Mouse (Mus musculus): ENCODE measurements around the gene Fcho1. TPM values are rescaled to one million over a fixed set of nuclear protein-coding genes. Genes with fewer than 3 reads are reported as not detected.
"Not testable (repeated sequence)": the region's sequence is repeated elsewhere in the genome, so short reads cannot be mapped to it uniquely, and the experiment has no call there.

The Fcho1 gene
- polyA plus RNA-seq (2015; fragmentation: Nextera tagmentation; extraction: Ambion mirVana): 70.9 and 71.7 TPM in 2 replicates

- no peaks in the 10 kb centered on the region for H3K36me3 ChIP-seq
- H3K4me1 ChIP-seq: peaks cover 51% of the 10 kb centered on the region
- no peaks in the 10 kb centered on the region for H3K9me3 ChIP-seq
- under 1% methylated on average over 51 of the region's 54 CpGs for WGBS
- peak within 1 kb of the TSS; percentile 19; the same call in 1 of the 2 replicates for H3K27ac ChIP-seq (replicated peaks)
- peak within 1 kb of the TSS; percentile 79 for H3K9ac ChIP-seq (replicated peaks)
- H3K4me2 ChIP-seq (replicated peaks): peak within 1 kb of the TSS; percentile 78
- H3K27me3 ChIP-seq: no peaks in the 10 kb centered on the region
- peak within 1 kb of the TSS; percentile 80 for H3K4me3 ChIP-seq
- ATAC-seq (replicated peaks): peak; percentile 85
These were observed at the start of gene Fcho1 for GRCm38 (mm10) chr8:71725122-71725924. Fcho1 (minus strand) TSS chr8:71725716.

GRCm38 (mm10) chr8:71771336-71771735 is 45.8 kb upstream of the Fcho1 start:
- Histone ChIP-seq H3K9me3 (0 out of 2 replicates have a peak, but pooled peaks cover 2% of the 10 kb centered on the region), H3K4me3 (no peak overlapping the region), H3K27me3 (no peaks in the 10 kb centered on the region), H3K36me3 (no peaks in the 10 kb centered on the region), H3K4me1 (no peaks in the 10 kb centered on the region), H3K27ac (replicated peaks) (no peak overlapping the region), H3K4me2 (replicated peaks) (no peak overlapping the region), H3K9ac (replicated peaks) (no peak overlapping the region)
- no peak for ATAC-seq (replicated peaks)
- 95% methylated on average over 15 of the region's 15 CpGs for WGBS

GRCm38 (mm10) chr8:71758816-71759215 is 33.3 kb upstream of the Fcho1 start:
- 6% methylated on average over 3 of the region's 3 CpGs for WGBS

GRCm38 (mm10) chr8:71752881-71753552 is 27.5 kb upstream of the Fcho1 start:
- not testable (repeated sequence) for ATAC-seq (replicated peaks); H3K27me3 ChIP-seq; H3K9ac ChIP-seq (replicated peaks); H3K36me3 ChIP-seq; H3K27ac ChIP-seq (replicated peaks); H3K4me2 ChIP-seq (replicated peaks); H3K4me3 ChIP-seq; H3K4me1 ChIP-seq; H3K9me3 ChIP-seq
- whole genome bisulfite sequencing: 74% methylated on average over 7 of the region's 7 CpGs

More at GRCm38 (mm10) chr8:71758816-71759215, 33.3 kb upstream of the Fcho1 start:
- Histone ChIP-seq H3K4me2 (replicated peaks) (no peak overlapping the region), H3K9me3 (no peaks in the 10 kb centered on the region), H3K27me3 (no peaks in the 10 kb centered on the region), H3K36me3 (no peaks in the 10 kb centered on the region), H3K4me1 (no peaks in the 10 kb centered on the region), H3K9ac (replicated peaks) (no peak overlapping the region), H3K4me3 (no peak overlapping the region), H3K27ac (replicated peaks) (no peak overlapping the region)
- ATAC-seq (replicated peaks): no peak

- not testable (repeated sequence) for ATAC-seq (replicated peaks); H3K36me3 ChIP-seq; H3K4me2 ChIP-seq (replicated peaks); H3K9me3 ChIP-seq; H3K27me3 ChIP-seq; H3K9ac ChIP-seq (replicated peaks); H3K4me3 ChIP-seq; H3K4me1 ChIP-seq; H3K27ac ChIP-seq (replicated peaks)
These were observed 26.7 kb upstream of the Fcho1 start for GRCm38 (mm10) chr8:71752263-71752662.

GRCm38 (mm10) chr8:71751337-71751886 is 25.9 kb upstream of the Fcho1 start:
- not testable (repeated sequence) for H3K4me3 ChIP-seq; H3K27ac ChIP-seq (replicated peaks); H3K36me3 ChIP-seq; H3K9ac ChIP-seq (replicated peaks); H3K27me3 ChIP-seq; H3K9me3 ChIP-seq; H3K4me1 ChIP-seq; ATAC-seq (replicated peaks); H3K4me2 ChIP-seq (replicated peaks)
- WGBS: 55% methylated on average over 2 of the region's 2 CpGs

GRCm38 (mm10) chr8:71749321-71750075 is 24.0 kb upstream of the Fcho1 start:
- 81% methylated on average over 6 of the region's 6 CpGs for WGBS

GRCm38 (mm10) chr8:71747082-71747481 is 21.6 kb upstream of the Fcho1 start:
- not testable (repeated sequence) for H3K27ac ChIP-seq (replicated peaks); H3K36me3 ChIP-seq; ATAC-seq (replicated peaks)

More at GRCm38 (mm10) chr8:71749321-71750075, 24.0 kb upstream of the Fcho1 start:
- H3K9ac ChIP-seq (replicated peaks); H3K27ac ChIP-seq (replicated peaks); H3K4me1 ChIP-seq; H3K4me2 ChIP-seq (replicated peaks); ATAC-seq (replicated peaks); H3K4me3 ChIP-seq; H3K27me3 ChIP-seq; H3K9me3 ChIP-seq; H3K36me3 ChIP-seq: not testable (repeated sequence)

GRCm38 (mm10) chr8:71745322-71745721 is 19.8 kb upstream of the Fcho1 start:
- 78% methylated on average over 1 of the region's 1 CpGs for WGBS
- H3K4me2 ChIP-seq (replicated peaks): no peak overlapping the region
- no peaks in the 10 kb centered on the region for H3K27me3 ChIP-seq
- H3K36me3 ChIP-seq: no peaks in the 10 kb centered on the region
- no peaks in the 10 kb centered on the region for H3K9me3 ChIP-seq
- no peak overlapping the region for H3K9ac ChIP-seq (replicated peaks)
- ATAC-seq (replicated peaks): no peak
- H3K4me3 ChIP-seq: no peak overlapping the region
- H3K27ac ChIP-seq (replicated peaks): no peak overlapping the region
- peaks cover 6% of the 10 kb centered on the region for H3K4me1 ChIP-seq

More at GRCm38 (mm10) chr8:71747082-71747481, 21.6 kb upstream of the Fcho1 start:
- H3K4me1 ChIP-seq; H3K9ac ChIP-seq (replicated peaks); H3K4me2 ChIP-seq (replicated peaks); H3K4me3 ChIP-seq; H3K9me3 ChIP-seq; H3K27me3 ChIP-seq: not testable (repeated sequence)

- 69% methylated on average over 2 of the region's 2 CpGs for WGBS
- Histone ChIP-seq H3K4me1 (peaks cover 6% of the 10 kb centered on the region), H3K27ac (replicated peaks) (no peak overlapping the region), H3K36me3 (no peaks in the 10 kb centered on the region), H3K4me3 (no peak overlapping the region), H3K9ac (replicated peaks) (no peak overlapping the region), H3K9me3 (no peaks in the 10 kb centered on the region), H3K4me2 (replicated peaks) (no peak overlapping the region), H3K27me3 (no peaks in the 10 kb centered on the region)
- no peak for ATAC-seq (replicated peaks)
These were observed 17.3 kb upstream of the Fcho1 start for GRCm38 (mm10) chr8:71742783-71743182.

GRCm38 (mm10) chr8:71741687-71742114 is 16.2 kb upstream of the Fcho1 start:
- 4% methylated on average over 19 of the region's 19 CpGs for WGBS
- Histone ChIP-seq H3K4me3 (peak overlapping the region; percentile 14; the same call in 1 of the 2 replicates), H3K27ac (replicated peaks) (no peak overlapping the region), H3K27me3 (no peaks in the 10 kb centered on the region), H3K9me3 (no peaks in the 10 kb centered on the region), H3K9ac (replicated peaks) (no peak overlapping the region), H3K4me2 (replicated peaks) (peak overlapping the region; percentile 37), H3K36me3 (no peaks in the 10 kb centered on the region), H3K4me1 (peaks cover 6% of the 10 kb centered on the region)
- ATAC-seq (replicated peaks): peak; percentile 61; the same call in 1 of the 2 replicates

Data from forebrain, embryonic 15.5 days (tissue).